Mouse (Mus musculus) liver, adult (tissue): ENCODE measurements around the gene Kbtbd2.
A peak's percentile ranks its signal among the peaks of the same experiment; 100 is the strongest.

Experiments used
- GATA4 ChIP-seq: IDR thresholded peaks from 2 replicates; pipeline ENCODE4 v1.6.1; 2014; ENCODE audit warnings: mild to moderate bottlenecking, low read length; ENCODE audit not compliant: insufficient replicate concordance

Kbtbd2 gene

GRCm38 (mm10) chr6:56805026-56805425, 7.4 kb upstream of the Kbtbd2 start:
- TF ChIP-seq GATA4 = no peak

GRCm38 (mm10) chr6:56798152-56798465, 496 bp upstream of the Kbtbd2 start:
- TF ChIP-seq GATA4 = no peak

- TF ChIP-seq GATA4 = no peak
Measured at GRCm38 (mm10) chr6:56796668-56797141, 908 bp downstream of the Kbtbd2 start.

GRCm38 (mm10) chr6:56796232-56796631, 1.4 kb downstream of the Kbtbd2 start:
- TF ChIP-seq GATA4 = no peak

- no peak for TF ChIP-seq GATA4
Measured at GRCm38 (mm10) chr6:56794834-56795233, 2.8 kb downstream of the Kbtbd2 start.

GRCm38 (mm10) chr6:56789336-56789735, 8.3 kb downstream of the Kbtbd2 start:
- TF ChIP-seq GATA4 = no peak

GRCm38 (mm10) chr6:56787668-56788067, 9.9 kb downstream of the Kbtbd2 start:
- TF ChIP-seq GATA4 = no peak

- no peak for TF ChIP-seq GATA4
Measured at GRCm38 (mm10) chr6:56785068-56785467, 12.5 kb downstream of the Kbtbd2 start.

GRCm38 (mm10) chr6:56783561-56784272, 13.9 kb downstream of the Kbtbd2 start:
- TF ChIP-seq GATA4 = peak; percentile 66

GRCm38 (mm10) chr6:56779636-56780035, 18.0 kb downstream of the Kbtbd2 start:
- no peak for TF ChIP-seq GATA4

GRCm38 (mm10) chr6:56775816-56776215, 21.8 kb downstream of the Kbtbd2 start:
- TF ChIP-seq GATA4 = no peak

- TF ChIP-seq GATA4 = no peak
Measured at GRCm38 (mm10) chr6:56765696-56766095, 31.9 kb downstream of the Kbtbd2 start.

GRCm38 (mm10) chr6:56765265-56765664, 32.3 kb downstream of the Kbtbd2 start:
- TF ChIP-seq GATA4 = no peak

GRCm38 (mm10) chr6:56759324-56759723, 38.3 kb downstream of the Kbtbd2 start:
- no peak for TF ChIP-seq GATA4

GRCm38 (mm10) chr6:56756117-56756516, 41.5 kb downstream of the Kbtbd2 start:
- TF ChIP-seq GATA4 = no peak

GRCm38 (mm10) chr6:56753719-56754118, 43.9 kb downstream of the Kbtbd2 start:
- no peak for TF ChIP-seq GATA4

GRCm38 (mm10) chr6:56745950-56746543, 51.6 kb downstream of the Kbtbd2 start:
- no peak for TF ChIP-seq GATA4
